Mouse (Mus musculus) cerebellum, adult 11 months (tissue): ENCODE results near the gene 1810046K07Rik.
A peak's percentile ranks its signal among the peaks of the same experiment; 100 is the strongest.

Experiments used
- DNase-seq: peaks from one replicate; pipeline ENCODE4 v3.0.0; 2022

1810046K07Rik gene

DNA sequence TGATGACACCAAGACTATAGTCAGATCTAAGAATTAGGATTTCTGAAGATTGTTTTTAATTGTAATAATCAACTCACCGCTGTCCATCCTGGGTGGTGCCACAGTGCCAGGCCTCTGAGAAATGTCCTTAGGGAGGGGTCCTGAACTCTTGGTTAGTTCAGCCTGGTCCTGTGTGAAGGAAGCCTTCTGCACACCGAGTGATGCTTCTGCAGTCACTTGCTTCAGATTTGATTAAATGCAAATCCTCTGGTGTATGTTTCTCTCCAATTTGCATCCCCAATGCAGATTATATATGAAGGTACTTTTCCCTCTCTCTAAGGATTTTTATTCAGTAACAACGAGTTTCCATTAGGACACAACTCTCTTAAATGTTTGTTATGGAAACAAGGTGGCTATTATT is at the start of gene 1810046K07Rik:
1810046K07Rik (minus strand) TSS at position 187 of the 400 bp plus-strand sequence.
- no peak for DNase-seq

DNA sequence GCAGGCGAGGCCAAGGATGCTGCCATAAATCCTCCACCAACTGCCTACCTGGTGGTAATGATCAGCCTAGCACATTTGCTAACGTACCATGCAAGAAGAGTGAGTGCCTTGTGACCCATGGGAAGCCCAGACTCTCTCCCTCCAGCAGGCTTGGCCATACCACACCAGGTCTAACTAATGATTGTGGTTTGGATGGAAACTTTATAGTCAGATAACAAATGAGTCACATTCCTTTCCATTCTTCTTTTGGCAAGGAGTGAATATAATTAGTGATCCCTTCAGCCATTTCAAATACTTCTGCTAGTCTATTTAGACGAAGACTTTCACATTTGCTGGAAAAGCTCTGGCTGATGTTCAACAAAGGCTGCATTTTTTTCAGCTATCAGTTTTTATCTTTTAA is 40.8 kb upstream of the 1810046K07Rik start:
- no peak for DNase-seq

DNA sequence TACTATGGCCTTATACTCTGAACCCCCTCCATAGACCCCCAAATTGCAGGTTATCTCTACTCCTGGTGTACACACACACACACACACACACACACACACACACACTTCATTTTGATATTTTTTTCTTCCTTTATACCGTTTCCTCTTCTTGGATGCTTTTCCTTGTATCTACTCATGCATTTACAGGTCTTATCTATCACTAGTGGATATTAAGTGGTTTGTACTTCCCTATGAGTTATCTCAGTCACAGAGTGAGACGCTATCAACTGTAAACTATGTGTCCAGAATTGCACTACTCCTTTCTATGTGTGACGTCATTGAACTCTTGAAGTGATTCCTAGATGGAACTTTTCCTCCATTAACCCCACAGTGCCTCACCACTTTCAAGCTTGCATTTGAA is 38.4 kb upstream of the 1810046K07Rik start:
- DNase-seq: no peak

DNA sequence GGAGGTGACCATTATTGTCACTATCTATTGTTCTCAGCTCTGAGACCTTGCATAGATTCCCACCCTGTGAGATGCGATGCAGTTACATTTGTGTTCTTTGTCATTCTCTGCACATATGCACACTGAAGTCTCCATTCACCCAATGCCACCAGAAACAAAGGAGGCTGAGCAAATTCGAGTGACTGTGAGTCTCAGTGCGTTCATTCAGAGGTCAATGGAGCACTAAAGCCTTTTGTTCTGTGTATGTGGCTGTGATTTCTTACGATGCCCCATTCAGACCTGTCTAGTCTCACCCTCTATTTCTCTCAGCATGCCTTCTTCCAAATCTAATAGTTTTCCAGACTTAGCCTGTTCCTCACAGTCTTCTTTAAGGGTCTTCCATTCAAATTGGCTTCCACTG is 35.3 kb upstream of the 1810046K07Rik start:
- no peak for DNase-seq

DNA sequence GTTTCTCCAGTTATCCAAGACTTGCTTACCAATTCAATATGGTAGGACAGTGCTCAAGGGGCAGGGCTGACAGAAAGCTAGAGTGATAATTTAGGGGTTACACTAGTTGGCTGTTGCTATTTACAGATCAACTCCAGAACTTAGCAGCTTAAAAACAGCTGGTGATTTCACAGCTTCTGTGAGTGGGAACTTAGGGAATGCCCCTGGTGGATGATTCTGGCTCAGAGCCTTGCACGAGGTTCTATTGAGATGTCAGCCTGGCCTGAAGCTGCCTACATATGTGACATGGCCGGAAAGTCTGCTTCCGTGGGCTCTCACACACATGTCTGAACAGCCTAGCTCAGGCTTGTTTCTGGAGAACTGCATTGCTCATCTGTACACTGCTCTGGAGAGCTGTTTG is 24.8 kb upstream of the 1810046K07Rik start:
- no peak for DNase-seq

DNA sequence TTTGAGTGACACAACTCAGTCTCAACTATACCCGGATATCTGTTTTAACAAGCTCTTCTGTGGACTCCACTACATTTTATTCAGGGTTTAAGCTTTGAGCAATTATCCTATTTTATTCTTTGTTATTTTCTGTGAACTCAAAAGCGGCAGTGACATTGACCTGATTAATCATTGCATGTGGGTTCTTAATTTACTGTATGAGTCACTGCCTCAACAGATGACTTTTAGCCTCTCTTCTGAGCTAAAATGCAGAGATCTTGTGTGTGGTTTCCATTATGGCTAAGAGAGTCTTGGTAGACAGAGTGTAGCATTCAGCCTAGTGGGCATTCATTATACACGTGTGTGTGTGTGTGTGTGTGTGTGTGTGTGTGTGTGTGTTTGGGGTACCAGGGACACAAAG is 24.2 kb upstream of the 1810046K07Rik start:
- no peak for DNase-seq

DNA sequence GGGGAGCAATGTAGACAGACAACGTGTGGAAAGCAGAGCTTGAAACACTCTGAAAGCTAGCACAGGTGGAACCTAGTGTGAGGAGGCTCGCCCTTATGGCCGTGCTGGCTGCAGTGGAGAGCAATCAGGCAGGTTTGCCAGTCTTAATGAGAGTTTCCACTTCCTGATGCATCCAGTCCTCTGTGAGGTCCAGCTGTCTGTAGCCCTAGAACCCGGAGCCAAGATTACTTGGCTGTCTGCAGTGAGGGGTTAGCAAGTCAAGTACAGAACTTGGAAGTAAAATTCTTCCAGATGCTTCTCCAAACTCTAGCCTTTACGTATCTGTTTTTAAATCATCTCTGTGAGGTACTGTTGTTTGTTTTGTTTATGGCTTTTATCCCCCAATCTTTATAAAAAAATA is 20.7 kb upstream of the 1810046K07Rik start:
- no peak for DNase-seq

DNA sequence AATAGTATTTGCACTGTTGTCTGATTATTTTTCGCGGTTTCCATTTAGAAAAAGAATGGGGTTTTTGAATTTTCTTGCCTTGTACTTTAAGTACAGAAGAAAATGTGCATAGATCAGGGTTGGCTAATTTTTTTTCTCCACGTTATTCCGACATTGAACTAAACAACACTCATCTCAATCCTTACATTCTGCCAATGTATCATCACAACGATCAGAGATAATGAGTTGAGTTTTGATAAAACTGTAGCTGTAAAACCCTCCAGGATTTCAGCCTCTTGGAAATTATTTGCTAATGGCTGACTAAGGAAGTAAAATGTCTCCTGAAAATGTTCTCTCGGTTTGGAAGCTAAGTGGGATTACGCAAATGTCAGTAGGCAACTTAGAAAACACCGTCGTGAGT is 17.1 kb upstream of the 1810046K07Rik start:
- DNase-seq: no peak

DNA sequence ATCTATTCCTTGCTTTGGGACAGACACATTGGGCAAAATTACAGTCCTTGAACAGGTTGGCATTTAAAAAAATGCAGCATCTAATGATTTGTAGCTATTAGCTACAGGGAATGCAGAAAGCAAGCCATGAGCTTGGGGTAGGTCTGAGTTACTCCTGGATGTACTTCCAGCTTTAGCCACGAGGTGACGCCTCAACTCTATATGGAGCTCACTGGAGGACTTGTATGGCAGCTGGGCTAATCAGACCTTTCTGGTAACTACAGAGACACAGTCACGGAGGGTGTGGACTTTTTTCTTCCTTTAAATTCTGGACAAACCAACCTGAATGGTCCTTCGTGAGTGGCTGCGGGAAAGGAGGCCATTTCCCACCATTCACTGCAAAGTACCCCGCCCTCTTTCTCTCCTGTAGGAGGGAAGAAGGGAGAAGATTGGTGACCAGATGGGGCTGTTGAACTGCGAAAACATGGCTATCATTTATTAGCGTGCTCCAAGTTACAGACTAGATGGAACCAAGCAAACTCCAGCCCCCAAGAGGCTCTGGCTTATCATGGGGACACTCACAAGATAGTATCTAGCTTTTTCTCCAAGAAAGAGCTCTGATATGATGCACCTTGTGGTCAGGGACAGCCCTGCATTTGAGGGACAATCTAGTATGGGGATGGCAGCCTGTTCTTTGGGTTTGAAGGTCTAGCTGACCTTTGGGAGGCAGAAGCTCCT is 6.7 kb upstream of the 1810046K07Rik start:
- DNase-seq: peak; percentile 52

DNA sequence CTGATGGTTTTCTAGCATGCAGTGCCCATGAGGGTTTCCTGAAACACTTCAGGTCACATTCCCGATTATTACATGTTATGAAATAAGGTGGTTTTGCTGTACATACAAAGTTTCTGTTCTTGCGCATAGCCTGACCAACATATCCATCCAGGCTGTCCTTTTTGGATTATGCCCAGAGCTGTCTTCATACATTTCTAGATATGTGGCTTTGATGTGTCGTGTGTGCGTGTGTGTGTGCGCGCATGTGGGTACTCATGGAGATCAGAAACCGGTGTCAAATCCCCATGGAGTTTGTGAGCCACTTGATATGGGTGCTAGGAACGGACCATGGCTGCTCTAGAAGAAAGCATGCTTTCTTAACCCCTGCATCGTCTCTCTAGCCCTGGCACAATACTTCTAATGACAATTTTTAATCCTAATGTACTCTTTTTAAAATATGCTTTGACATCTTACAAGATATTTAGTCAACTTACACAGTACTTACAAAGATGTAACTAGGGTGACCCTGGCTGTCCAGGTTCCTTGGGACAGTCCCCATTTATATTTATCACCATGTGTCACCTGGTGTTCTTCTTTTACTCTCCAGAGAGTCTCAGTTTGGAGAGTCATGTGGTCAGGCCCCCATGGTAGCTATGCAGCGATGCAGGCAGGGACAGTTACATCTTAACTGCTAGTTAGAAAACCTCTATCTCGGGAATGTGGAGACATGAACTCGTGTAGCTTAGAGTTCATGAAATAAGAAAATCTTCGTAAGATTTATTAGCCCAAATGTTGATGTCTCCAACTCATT is 2.9 kb upstream of the 1810046K07Rik start:
- DNase-seq: no peak

DNA sequence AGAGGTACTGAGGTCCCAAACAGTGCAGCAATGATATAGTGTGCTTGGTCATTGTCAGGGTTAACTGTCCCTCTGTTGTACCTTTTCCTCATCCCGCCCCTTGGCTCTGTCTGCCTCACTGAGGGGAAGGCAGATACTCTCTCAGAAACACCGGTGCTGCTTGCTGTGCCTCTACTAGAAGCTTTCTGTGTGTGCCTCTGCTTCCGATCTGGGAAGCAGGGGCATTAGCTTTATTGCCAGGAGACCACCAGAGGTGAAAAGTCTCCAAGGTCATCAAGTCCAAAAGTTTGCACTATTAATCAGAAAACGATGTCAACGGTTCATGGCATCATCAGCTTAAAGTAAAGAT is 1.2 kb downstream of the 1810046K07Rik start:
- no peak for DNase-seq

DNA sequence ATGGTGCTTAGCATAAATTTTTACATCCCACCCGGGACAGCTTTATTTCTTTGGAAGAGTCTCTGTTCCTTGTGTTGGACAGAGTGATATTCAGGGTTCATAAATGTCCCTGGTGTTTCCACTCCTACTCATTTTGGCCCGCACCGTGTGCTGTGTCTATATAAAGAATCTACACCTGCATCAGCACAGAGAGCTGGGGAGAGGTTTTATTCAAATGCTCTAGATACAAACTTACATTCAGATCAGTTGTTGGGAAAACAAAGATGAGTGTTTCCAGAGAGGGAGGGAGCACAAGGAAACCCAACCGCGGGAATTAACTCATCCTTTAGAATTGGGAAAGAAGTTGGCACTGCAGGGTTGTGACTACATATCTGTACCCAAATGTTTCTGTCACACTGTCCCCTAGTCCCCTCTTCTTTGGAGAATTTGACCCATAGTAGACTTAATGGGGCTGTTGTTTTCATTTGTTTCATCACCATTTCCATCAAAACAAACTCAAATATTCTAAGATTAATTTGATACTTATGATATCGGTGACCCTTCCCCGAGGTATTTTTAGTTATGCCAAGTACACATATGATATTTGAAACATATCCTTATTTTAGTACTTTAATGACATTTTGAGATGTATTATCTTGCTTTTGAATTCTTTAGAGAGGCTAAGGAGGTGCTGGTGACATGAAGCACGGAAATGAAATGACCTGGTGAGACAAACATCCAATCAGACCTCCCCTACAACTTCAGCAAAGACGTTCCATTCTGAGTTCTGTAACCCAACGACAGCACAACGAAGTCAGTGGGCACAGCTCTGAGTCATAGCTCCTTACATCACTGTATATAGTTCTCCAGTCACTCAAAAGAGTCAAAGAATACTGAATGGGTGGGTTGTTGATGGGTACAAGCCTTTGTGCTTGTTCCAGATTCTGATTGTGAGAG is 1.8 kb downstream of the 1810046K07Rik start:
- DNase-seq: no peak

DNA sequence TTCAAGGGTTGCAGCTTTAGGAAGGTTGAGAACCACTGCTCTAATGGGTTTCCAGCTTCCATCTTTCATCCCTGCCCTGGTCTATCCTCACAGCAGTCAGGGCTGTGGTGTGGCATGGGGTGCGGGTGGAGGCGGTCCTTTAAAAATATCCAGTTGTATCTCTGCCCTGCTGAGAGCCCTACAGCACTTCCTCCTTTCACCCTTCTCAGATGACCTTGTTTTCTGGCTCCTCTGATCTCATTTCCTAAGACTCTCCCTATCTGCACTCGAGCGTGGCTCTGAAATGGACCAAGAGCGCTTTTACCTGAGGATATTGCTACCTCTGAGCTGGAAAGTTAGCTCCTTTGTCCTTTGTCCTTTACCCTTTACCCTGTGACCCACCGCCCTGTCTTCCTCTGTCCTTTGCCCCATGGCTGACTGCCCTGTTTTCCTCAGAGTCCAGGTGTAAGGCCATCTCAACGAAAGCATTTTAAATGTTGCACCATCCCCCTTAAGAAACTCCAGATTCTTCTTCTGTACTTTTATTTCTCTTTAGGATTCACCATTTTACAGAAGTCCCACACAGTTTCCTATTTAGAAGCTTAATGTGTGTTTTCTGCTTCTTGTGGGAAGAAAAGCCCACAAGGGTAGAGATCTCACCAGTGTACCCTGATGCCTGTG is 4.2 kb downstream of the 1810046K07Rik start:
- DNase-seq: no peak

DNA sequence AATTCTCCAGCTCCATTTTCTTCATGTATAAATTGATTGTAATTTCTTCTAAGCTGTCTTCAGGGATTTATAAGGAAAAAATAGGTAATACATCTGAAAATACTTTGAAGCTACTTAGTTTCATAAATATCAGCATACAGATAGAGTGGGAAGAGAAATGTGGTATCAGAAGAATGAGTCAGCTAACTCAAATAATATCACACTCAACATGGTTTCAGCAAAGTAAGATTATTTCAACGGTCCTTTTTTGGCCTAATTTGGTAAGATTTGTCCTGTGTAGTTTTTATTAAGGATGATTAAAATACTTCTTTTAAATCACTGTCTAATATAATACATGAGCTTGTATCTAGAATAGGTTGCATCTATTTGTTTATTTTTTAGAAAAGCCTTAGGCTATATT is 8.6 kb downstream of the 1810046K07Rik start:
- DNase-seq: no peak

DNA sequence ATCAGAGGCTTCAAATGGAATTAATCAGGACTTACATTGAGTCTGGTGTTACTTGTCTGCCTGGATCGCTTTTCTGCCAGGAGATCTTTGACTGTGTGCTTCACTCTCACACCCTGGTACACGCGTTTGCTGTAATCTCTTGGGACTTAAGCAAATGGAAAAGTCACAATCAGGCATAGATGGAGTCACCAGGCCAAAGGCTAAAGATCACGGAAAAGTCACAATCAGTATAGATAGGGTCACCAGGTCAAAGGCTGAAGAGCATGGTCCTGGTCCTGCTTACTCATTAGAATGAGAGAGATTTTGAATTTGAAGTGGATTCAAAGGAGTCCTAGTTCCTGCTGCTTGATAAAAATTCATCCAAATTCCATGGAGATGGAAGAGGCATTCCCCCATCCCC is 10.5 kb downstream of the 1810046K07Rik start:
- DNase-seq: no peak

DNA sequence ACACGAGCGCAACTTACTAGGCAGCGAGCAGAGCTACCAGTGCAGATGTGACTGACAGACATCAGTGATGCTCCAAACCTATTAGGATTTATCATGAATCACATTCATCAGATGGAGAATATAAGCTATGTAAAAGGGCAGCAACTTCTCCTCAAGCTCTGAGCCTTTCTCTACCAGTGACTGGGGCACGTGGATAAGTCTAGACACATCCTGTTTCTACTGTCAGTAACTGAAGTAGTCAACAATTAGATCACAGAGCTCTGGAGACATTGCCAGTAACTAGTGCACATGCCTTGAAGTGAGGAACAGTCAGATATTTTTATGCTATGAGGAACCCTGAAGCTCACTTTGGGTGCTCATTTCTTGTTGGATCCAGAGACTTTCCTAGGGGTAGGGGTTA is 11.4 kb downstream of the 1810046K07Rik start:
- no peak for DNase-seq

DNA sequence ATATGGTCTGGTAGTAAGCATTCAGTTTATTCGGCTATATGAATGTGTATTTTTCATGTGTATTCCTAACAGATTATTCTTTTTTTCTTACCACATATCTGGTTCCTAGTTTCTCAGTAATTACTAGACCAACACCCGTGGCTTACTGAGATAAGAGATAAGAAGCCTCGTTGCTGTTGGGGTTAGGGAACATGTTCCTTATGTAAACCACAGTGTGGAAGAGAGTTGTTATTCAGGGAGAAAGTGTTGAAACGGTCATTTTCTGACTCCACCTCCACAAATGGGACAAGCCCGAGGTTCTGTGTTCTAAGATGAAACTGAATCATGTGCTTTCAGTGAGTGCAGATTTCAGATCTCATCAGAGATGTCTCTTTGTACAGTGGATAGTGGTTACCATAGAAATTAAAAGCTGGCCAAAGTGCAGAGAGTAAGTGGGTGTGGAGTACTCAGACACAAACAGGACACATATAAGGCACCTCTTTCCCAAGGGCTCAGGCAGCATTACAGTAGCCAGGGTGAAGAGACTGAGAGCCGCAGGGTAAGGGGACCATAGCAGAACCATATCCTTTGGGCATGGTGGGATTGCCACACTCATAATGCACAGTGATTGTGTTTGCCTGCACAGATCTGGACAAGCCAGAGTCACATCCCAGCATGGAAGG is 13.2 kb downstream of the 1810046K07Rik start:
- no peak for DNase-seq

DNA sequence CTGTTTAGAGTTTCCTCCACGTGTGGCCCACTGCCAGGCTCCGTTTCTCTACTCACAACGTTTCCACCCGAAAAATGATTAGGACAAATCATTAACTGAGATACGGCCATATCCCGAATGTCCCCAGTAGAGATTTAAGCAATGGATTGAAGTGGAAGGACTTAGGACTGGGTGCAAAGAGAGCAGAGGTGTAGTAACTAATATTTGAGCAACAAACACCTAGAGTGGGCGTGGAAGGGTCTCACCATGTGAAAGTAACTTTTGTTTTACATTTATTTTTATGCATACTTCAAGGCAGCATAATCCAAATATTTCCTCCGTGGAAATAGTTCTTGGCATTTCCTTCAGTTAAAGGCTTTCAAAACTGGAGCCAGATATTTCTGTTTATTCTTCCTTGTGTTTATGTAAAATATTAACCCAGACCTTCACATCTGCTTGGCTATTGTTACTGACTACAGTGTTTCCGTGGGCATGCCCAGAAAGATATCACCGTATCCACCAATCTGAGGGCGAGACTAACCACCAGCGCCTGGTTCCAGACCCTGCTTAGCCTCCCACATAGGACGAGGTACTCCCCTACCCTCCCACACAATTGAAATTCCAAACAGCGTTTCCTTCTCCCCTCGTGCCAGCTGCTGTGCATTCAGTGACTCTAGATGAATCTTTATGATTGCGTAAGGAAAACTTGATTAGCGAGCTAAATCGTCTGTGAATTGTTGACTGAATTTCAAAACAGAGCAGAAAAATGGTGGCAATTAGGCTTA is 16.0 kb downstream of the 1810046K07Rik start:
- no peak for DNase-seq

DNA sequence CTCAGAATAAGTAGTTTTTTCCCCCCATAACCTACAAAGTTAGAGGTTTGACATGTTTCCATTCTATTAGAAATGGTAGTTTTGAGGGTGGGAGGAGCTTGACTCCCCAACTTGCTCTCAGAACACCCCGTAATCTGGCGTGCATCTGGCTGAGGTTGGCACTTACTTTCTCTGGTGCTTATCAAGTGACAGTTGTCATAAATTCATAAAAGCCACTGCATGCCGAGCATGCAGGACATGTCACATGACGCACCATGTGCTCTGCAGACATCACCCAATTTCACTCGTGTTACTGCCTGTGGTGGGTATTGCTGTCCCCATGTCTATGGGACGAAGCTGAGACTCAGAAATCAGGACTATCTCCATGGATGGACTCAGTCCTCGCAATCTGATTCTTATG is 18.2 kb downstream of the 1810046K07Rik start:
- DNase-seq: no peak

DNA sequence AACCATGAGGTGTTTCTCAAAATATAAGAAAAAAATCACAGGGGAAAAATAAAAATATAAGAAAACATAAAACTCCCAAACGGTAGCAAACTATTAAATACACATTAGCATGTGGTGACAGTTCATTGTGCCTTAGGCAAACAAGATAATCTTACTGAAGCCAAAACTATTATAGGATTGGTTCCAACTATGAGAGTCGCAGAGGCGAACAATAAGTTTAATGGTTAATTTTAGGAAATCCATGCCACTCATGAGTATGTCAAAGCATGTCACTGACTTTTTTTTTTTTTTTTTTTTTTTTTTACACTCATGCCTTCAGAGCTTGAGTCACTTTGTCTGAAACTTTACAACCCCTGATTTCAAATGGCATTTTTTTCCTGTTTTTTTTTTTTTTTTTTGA is 22.4 kb downstream of the 1810046K07Rik start:
- DNase-seq: no peak

DNA sequence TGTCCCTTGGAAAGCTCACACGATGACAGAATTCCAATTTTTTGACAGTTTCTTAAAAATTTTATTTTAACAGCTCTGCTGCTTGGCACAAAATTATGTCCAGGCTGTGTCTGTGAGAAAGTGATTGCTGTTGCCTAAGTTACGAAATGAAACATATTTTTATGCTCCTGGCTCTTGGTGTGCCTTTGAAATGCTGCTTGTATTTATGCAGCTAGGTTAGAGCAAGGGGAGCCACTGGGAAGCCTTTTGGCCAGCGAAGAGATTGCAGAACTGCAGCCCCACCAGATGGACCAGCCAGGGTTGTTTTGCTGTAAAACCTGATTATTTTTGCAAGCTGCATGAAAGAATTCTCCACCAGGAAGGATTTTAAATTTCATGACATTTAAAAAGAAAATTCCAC is 23.6 kb downstream of the 1810046K07Rik start:
- DNase-seq: no peak

DNA sequence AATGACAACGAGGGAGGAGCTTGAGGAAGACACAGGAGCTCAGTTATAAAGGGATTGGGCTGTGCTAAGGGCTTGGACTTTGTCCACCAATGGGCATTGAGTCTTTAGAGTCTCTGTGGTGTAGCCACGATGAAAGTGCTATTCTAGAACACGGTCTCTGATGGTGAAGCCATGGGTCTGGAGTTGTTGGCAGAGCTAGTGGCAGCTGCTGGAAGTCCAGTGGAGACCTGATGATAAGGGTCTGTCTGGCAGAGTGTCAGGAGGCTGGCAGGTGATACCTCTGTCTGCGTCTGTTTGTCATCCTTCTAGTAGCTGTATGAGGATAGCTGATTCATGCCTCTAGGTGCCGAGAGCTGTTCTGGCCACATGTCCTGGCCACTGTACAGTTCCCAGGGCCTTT is 24.7 kb downstream of the 1810046K07Rik start:
- DNase-seq: no peak
